In genomic region chr1:37638560-37638959, GRCm38 (mm10) we compare ENCODE assay signal across 11 mouse cellular contexts.
DNase-seq lines count a peak whose midpoint lies in the region; ATAC-seq and TF ChIP-seq lines count a peak whose summit lies in the region.
"Had no signal": no experiment of that assay in that cellular context is flagged by ENCODE, and none has a peak within 500 bp of the region (broad histone marks: within the 10 kb centered on the region; RNA-seq: fewer than 3 reads in every experiment).

No protein-coding gene starts in this region.

- H3K4me3 ChIP-seq in heart, embryonic 16.5 days (ENCODE audit: low read length): no peak overlapping the region
- no peak overlapping the region for H3K4me3 ChIP-seq in kidney, embryonic 15.5 days (replicated peaks)
- H3K4me3 ChIP-seq in CH12.LX (replicated peaks in 1 of 3; ENCODE audit: low read depth in 2 of 3, low read length in 2 of 3, poor library complexity in 1 of 3): no peak overlapping the region
- H3K4me3 ChIP-seq in MEL (ENCODE audit: control insufficient read depth in 1 of 2, insufficient read depth in 1 of 2, low read depth in 2 of 2, low read length in 2 of 2): no peak overlapping the region; a peak in 1 of 4 replicates
- H3K4me3 ChIP-seq in midbrain, embryonic 16.5 days (ENCODE audit: low read depth, low read length): no peak overlapping the region
- H3K4me3 ChIP-seq: embryonic facial prominence, embryonic 15.5 days; forebrain, embryonic 10.5 days; liver, embryonic 15.5 days had no signal

- no peak for TF ChIP-seq EP300 in CH12.LX (IDR thresholded peaks at IDR 0.05; ENCODE audit: low read length)
- TF ChIP-seq EP300 in MEL (IDR thresholded peaks at IDR 0.05; ENCODE audit: low read depth in 1 of 2, low read length in 2 of 2): no peak

- H3K9ac ChIP-seq in heart, embryonic 16.5 days (ENCODE audit: low read length): no peak overlapping the region
- no peak overlapping the region for H3K9ac ChIP-seq in kidney, embryonic 15.5 days
- H3K9ac ChIP-seq in CH12.LX (ENCODE audit: insufficient read depth, low read depth) (no peak overlapping the region), MEL (ENCODE audit: control insufficient read depth, low read depth, low read length, poor library complexity, severe bottlenecking) (no peak overlapping the region)
- no peak overlapping the region for H3K9ac ChIP-seq in midbrain, embryonic 16.5 days (ENCODE audit: low read depth, low read length)
- H3K9ac ChIP-seq: embryonic facial prominence, embryonic 15.5 days; liver, embryonic 15.5 days had no signal

- H3K9me3 ChIP-seq in heart, embryonic 16.5 days (replicated peaks; ENCODE audit: control insufficient read depth, low read length): no peaks in the 10 kb centered on the region
- H3K9me3 ChIP-seq in kidney, embryonic 15.5 days (replicated peaks): no peaks in the 10 kb centered on the region
- H3K9me3 ChIP-seq in CH12.LX (replicated peaks; ENCODE audit: low read length) (no peaks in the 10 kb centered on the region), MEL (replicated peaks; ENCODE audit: insufficient read depth, low read length) (no peaks in the 10 kb centered on the region)
- no peaks in the 10 kb centered on the region for H3K9me3 ChIP-seq in midbrain, embryonic 16.5 days (replicated peaks; ENCODE audit: control insufficient read depth, low read length, poor library complexity, severe bottlenecking)
- H3K9me3 ChIP-seq: embryonic facial prominence, embryonic 15.5 days; forebrain, embryonic 10.5 days; G1E; liver, embryonic 15.5 days had no signal

- H3K27me3 ChIP-seq in heart, embryonic 16.5 days (ENCODE audit: control insufficient read depth, insufficient read depth, low read length): no peaks in the 10 kb centered on the region
- 0 out of 2 replicates have a peak, but pooled peaks cover 3% of the 10 kb centered on the region for H3K27me3 ChIP-seq in kidney, embryonic 15.5 days
- H3K27me3 ChIP-seq in CH12.LX (replicated peaks): no peaks in the 10 kb centered on the region
- peaks cover 0 to under 1% of the 10 kb centered on the region in 2 experiments; a peak in 2 of 4 replicates for H3K27me3 ChIP-seq in MEL (ENCODE audit: control insufficient read depth in 1 of 2, insufficient read depth in 2 of 2, low read length in 2 of 2)
- H3K27me3 ChIP-seq in midbrain, embryonic 16.5 days (ENCODE audit: control insufficient read depth, insufficient read depth, low read depth, low read length): no peaks in the 10 kb centered on the region; the same call in 1 of the 2 replicates
- H3K27me3 ChIP-seq: embryonic facial prominence, embryonic 15.5 days; liver, embryonic 15.5 days had no signal

- peak overlapping the region; percentile 59 for H3K4me2 ChIP-seq in heart, embryonic 16.5 days (ENCODE audit: low read depth, low read length)
- H3K4me2 ChIP-seq in kidney, embryonic 15.5 days: peak overlapping the region; percentile 54
- peak overlapping the region; percentile 53; the same call in 1 of the 2 replicates for H3K4me2 ChIP-seq in CH12.LX (ENCODE audit: insufficient read depth, low read depth, poor library complexity, severe bottlenecking)
- H3K4me2 ChIP-seq in midbrain, embryonic 16.5 days (ENCODE audit: low read length): no peak overlapping the region; the same call in 1 of the 2 replicates

- no peak overlapping the region for H3K27ac ChIP-seq in heart, embryonic 16.5 days (ENCODE audit: low read length)
- no peak overlapping the region for H3K27ac ChIP-seq in kidney, embryonic 15.5 days
- H3K27ac ChIP-seq in CH12.LX (ENCODE audit: insufficient read depth, low read depth): no peak overlapping the region
- H3K27ac ChIP-seq in MEL (ENCODE audit: control insufficient read depth, low read depth, low read length): no peak overlapping the region
- no peak overlapping the region for H3K27ac ChIP-seq in midbrain, embryonic 16.5 days (ENCODE audit: low read length)
- H3K27ac ChIP-seq: embryonic facial prominence, embryonic 15.5 days; forebrain, embryonic 10.5 days; liver, embryonic 15.5 days had no signal

- no peaks in the 10 kb centered on the region for H3K79me2 ChIP-seq in CH12.LX (replicated peaks; ENCODE audit: control insufficient read depth, extremely low read depth, insufficient read depth, poor library complexity, severe bottlenecking)
- H3K79me2 ChIP-seq in MEL (ENCODE audit: control insufficient read depth, insufficient read depth, low read length, poor library complexity): no peaks in the 10 kb centered on the region

- no peaks in the 10 kb centered on the region for H3K36me3 ChIP-seq in heart, embryonic 16.5 days (ENCODE audit: control insufficient read depth, insufficient read depth)
- no peaks in the 10 kb centered on the region for H3K36me3 ChIP-seq in kidney, embryonic 15.5 days
- no peaks in the 10 kb centered on the region for H3K36me3 ChIP-seq in CH12.LX (replicated peaks in 1 of 2; ENCODE audit: control insufficient read depth in 1 of 2, insufficient read depth in 1 of 2, low read length in 1 of 2)
- H3K36me3 ChIP-seq in MEL (ENCODE audit: control insufficient read depth in 1 of 2, insufficient read depth in 2 of 2, low read length in 2 of 2): no peaks in the 10 kb centered on the region
- H3K36me3 ChIP-seq in midbrain, embryonic 16.5 days (ENCODE audit: control insufficient read depth, insufficient read depth, low read length): no peaks in the 10 kb centered on the region
- H3K36me3 ChIP-seq: embryonic facial prominence, embryonic 15.5 days; forebrain, embryonic 10.5 days; G1E; liver, embryonic 15.5 days had no signal

- no peak for ATAC-seq in heart, embryonic 16.5 days (replicated peaks; ENCODE audit: extremely low read depth, insufficient read depth, low FRiP score)
- ATAC-seq in kidney, embryonic 15.5 days (replicated peaks; ENCODE audit: low FRiP score): no peak
- no peak for ATAC-seq in midbrain, embryonic 16.5 days

- dilution Hi-C loops in CH12.LX (cut with MboI; ENCODE audit: extremely low pct_ligation_motif_present, extremely low pct_unique_long_range_greater_than_20kb, low sequenced_read_pairs): no loop called here

- whole genome bisulfite sequencing in heart, embryonic 16.5 days: 72% methylated on average over 9 of the region's 9 CpGs
- 74% methylated on average over 9 of the region's 9 CpGs for whole genome bisulfite sequencing in kidney, embryonic 15.5 days
- 86% methylated on average over 9 of the region's 9 CpGs for WGBS in midbrain, embryonic 16.5 days

- H3K4me1 ChIP-seq in heart, embryonic 16.5 days (ENCODE audit: control insufficient read depth, insufficient read depth, low read length): no peaks in the 10 kb centered on the region
- peaks cover 8% of the 10 kb centered on the region; the same call in 1 of the 2 replicates for H3K4me1 ChIP-seq in kidney, embryonic 15.5 days
- peaks cover 3 to 30% of the 10 kb centered on the region in 2 experiments for H3K4me1 ChIP-seq in CH12.LX (ENCODE audit: control insufficient read depth in 1 of 2, insufficient read depth in 2 of 2)
- H3K4me1 ChIP-seq in MEL (ENCODE audit: control insufficient read depth in 1 of 2, insufficient read depth in 2 of 2, low read length in 2 of 2): no peaks in the 10 kb centered on the region
- H3K4me1 ChIP-seq in midbrain, embryonic 16.5 days (ENCODE audit: control insufficient read depth, insufficient read depth, low read length): peaks cover 4% of the 10 kb centered on the region; the same call in 1 of the 2 replicates
- H3K4me1 ChIP-seq: liver, embryonic 15.5 days had no signal

- TF ChIP-seq CTCF in CH12.LX (conservative IDR thresholded peaks at IDR 0.05 in 1 of 2, IDR thresholded peaks at IDR 0.05 in 1 of 2; ENCODE audit: low read depth in 2 of 2, low read length in 2 of 2): no peak
- TF ChIP-seq CTCF in MEL (IDR thresholded peaks at IDR 0.05 in 2 of 3, conservative IDR thresholded peaks at IDR 0.05 in 1 of 3; ENCODE audit: control insufficient read depth in 1 of 3, insufficient read depth in 1 of 3, low read depth in 2 of 3, low read length in 3 of 3, poor library complexity in 1 of 3, severe bottlenecking in 1 of 3): no peak

- no peak for DNase-seq in heart, adult 8-10 months (ENCODE audit: low spot score)
- no peak for DNase-seq in kidney, adult 18-20 months
- DNase-seq in CH12.LX (ENCODE audit: extremely low read depth) (no peak), MEL (ENCODE audit: low read depth, low spot score) (peak; percentile 7)

- in situ Hi-C loops in CH12.LX (cut with MboI; ENCODE audit: low pct_ligation_motif_present, low pct_unique_long_range_greater_than_20kb, low sequenced_read_pairs): loop anchor here (25.0 kb wide), 1 partner anchor 851 kb away; no protein-coding TSS in a partner anchor

- TF ChIP-seq RAD21 in CH12.LX (IDR thresholded peaks at IDR 0.05; ENCODE audit: low read depth, low read length) (no peak), MEL (IDR thresholded peaks at IDR 0.05; ENCODE audit: low read depth, low read length) (no peak)

- no peak for TF ChIP-seq POLR2A in CH12.LX (IDR thresholded peaks at IDR 0.05; ENCODE audit: low read depth, low read length)
- TF ChIP-seq POLR2A in MEL (IDR thresholded peaks at IDR 0.05; ENCODE audit: control insufficient read depth in 1 of 2, insufficient read depth in 1 of 2, low read depth in 1 of 2, low read length in 2 of 2, poor library complexity in 1 of 2): no peak

TF ChIP-seq in CH12.LX, 34 proteins besides CTCF, POLR2A, EP300 and RAD21 (continues in another document):
- TF ChIP-seq ZKSCAN1 (IDR thresholded peaks at IDR 0.05; ENCODE audit: borderline replicate concordance, low read depth, low read length) (no peak), NELFE (IDR thresholded peaks at IDR 0.05; ENCODE audit: low read depth, low read length) (no peak), E2F4 (IDR thresholded peaks at IDR 0.05; ENCODE audit: insufficient replicate concordance, low read depth, low read length) (no peak), MEF2A (IDR thresholded peaks at IDR 0.05; ENCODE audit: borderline replicate concordance, low read depth, low read length) (no peak), GABPA (IDR thresholded peaks at IDR 0.05; ENCODE audit: insufficient replicate concordance, low read depth, low read length) (no peak), JUN (IDR thresholded peaks at IDR 0.05; ENCODE audit: insufficient read depth, low read depth, low read length) (no peak), SMC3 (IDR thresholded peaks at IDR 0.05; ENCODE audit: low read depth, low read length) (no peak), IRF4 (IDR thresholded peaks at IDR 0.05; ENCODE audit: low read depth, low read length) (no peak)

TF ChIP-seq in MEL, 35 proteins besides CTCF, POLR2A, EP300 and RAD21:
- TF ChIP-seq MEF2A (IDR thresholded peaks at IDR 0.05; ENCODE audit: extremely low read depth, insufficient replicate concordance, low read depth, low read length, poor library complexity, severe bottlenecking) (no peak), CHD2 (IDR thresholded peaks at IDR 0.05; ENCODE audit: low read length) (no peak), MAFK (IDR thresholded peaks at IDR 0.05; ENCODE audit: borderline replicate concordance, low read depth, low read length) (no peak), MYB (IDR thresholded peaks at IDR 0.05; ENCODE audit: low read depth, low read length) (no peak), UBTF (IDR thresholded peaks at IDR 0.05; ENCODE audit: borderline replicate concordance, insufficient read depth, low read depth, low read length) (no peak), MYC (IDR thresholded peaks at IDR 0.05; ENCODE audit: low read depth, low read length) (no peak)
